8 mouse cellular contexts compared by ENCODE assay signal in genomic region chr3:154646638-154647442, GRCm38 (mm10). TPM values are rescaled to one million over a fixed set of nuclear protein-coding genes. Genes with fewer than 3 reads are reported as not detected.
DNase-seq lines count a peak whose midpoint lies in the region; ATAC-seq and TF ChIP-seq lines count a peak whose summit lies in the region.

No protein-coding gene starts in this region.

- intact Hi-C loops in left cerebral cortex, postnatal 25 days (cut with DNase I): no loop called here
- intact Hi-C loops in left cerebral cortex, postnatal 14 days (cut with DNase I): no loop called here

- 50% methylated on average over 29 of the region's 29 CpGs for WGBS in embryonic facial prominence, embryonic 15.5 days
- 42% methylated on average over 29 of the region's 29 CpGs for WGBS in kidney, postnatal 0 days
- 57% methylated on average over 29 of the region's 29 CpGs for WGBS in midbrain, embryonic 15.5 days

- no peak overlapping the region for H3K27ac ChIP-seq in embryonic facial prominence, embryonic 15.5 days (replicated peaks)
- no peak overlapping the region for H3K27ac ChIP-seq in kidney, postnatal 0 days
- H3K27ac ChIP-seq in midbrain, embryonic 15.5 days: no peak overlapping the region

- peak; percentile 29 for DNase-seq in left cerebral cortex, postnatal 25 days (ENCODE audit: low spot score in 2 of 2)
- DNase-seq in left cerebral cortex, postnatal 14 days (ENCODE audit: low spot score in 2 of 2): no peak
- DNase-seq in NIH3T3 (ENCODE audit: low read depth): peak; percentile 66
- DNase-seq in kidney, postnatal 0 days (ENCODE audit: low spot score): peak; percentile 71
- DNase-seq in spleen, postnatal 36 days (ENCODE audit: low spot score in 2 of 2): no peak
- no peak for DNase-seq in layer of hippocampus, postnatal 36 days

- peak; percentile 69 for TF ChIP-seq CTCF in kidney, postnatal 0 days (IDR thresholded peaks at IDR 0.05; ENCODE audit: low read depth)

- no peaks in the 10 kb centered on the region for H3K4me1 ChIP-seq in embryonic facial prominence, embryonic 15.5 days
- no peaks in the 10 kb centered on the region for H3K4me1 ChIP-seq in kidney, postnatal 0 days (replicated peaks; ENCODE audit: insufficient read depth, low read length)
- H3K4me1 ChIP-seq in midbrain, embryonic 15.5 days: peaks cover 20% of the 10 kb centered on the region

- peak overlapping the region; percentile 37 for H3K4me2 ChIP-seq in embryonic facial prominence, embryonic 15.5 days (replicated peaks)
- H3K4me2 ChIP-seq in kidney, postnatal 0 days (ENCODE audit: low read length): peak overlapping the region; percentile 43
- peak overlapping the region; percentile 29; the same call in 1 of the 2 replicates for H3K4me2 ChIP-seq in midbrain, embryonic 15.5 days

- H3K9ac ChIP-seq in embryonic facial prominence, embryonic 15.5 days: no peak overlapping the region
- no peak overlapping the region for H3K9ac ChIP-seq in kidney, postnatal 0 days (ENCODE audit: low read depth, low read length)
- H3K9ac ChIP-seq in midbrain, embryonic 15.5 days: no peak overlapping the region

- no peaks in the 10 kb centered on the region for H3K36me3 ChIP-seq in embryonic facial prominence, embryonic 15.5 days
- no peaks in the 10 kb centered on the region for H3K36me3 ChIP-seq in kidney, postnatal 0 days (ENCODE audit: insufficient read depth, low read length)
- H3K36me3 ChIP-seq in midbrain, embryonic 15.5 days (replicated peaks): no peaks in the 10 kb centered on the region

- H3K9me3 ChIP-seq in embryonic facial prominence, embryonic 15.5 days (replicated peaks): no peaks in the 10 kb centered on the region
- H3K9me3 ChIP-seq in kidney, postnatal 0 days (replicated peaks; ENCODE audit: low read length): no peaks in the 10 kb centered on the region
- no peaks in the 10 kb centered on the region for H3K9me3 ChIP-seq in midbrain, embryonic 15.5 days

- ATAC-seq in embryonic facial prominence, embryonic 15.5 days (ENCODE audit: insufficient number of reproducible peaks, low FRiP score, low TSS enrichment, low read depth): no peak
- ATAC-seq in kidney, postnatal 0 days (replicated peaks; ENCODE audit: low FRiP score, low read depth): 0 out of 2 replicates have a peak, but pooled peaks have one; percentile 52
- ATAC-seq in midbrain, embryonic 15.5 days (replicated peaks): 0 out of 2 replicates have a peak, but pooled peaks have one; percentile 62

- peak overlapping the region; percentile 30 for H3K4me3 ChIP-seq in embryonic facial prominence, embryonic 15.5 days (replicated peaks)
- peak overlapping the region; percentile 1; the same call in 1 of the 2 replicates for H3K4me3 ChIP-seq in kidney, postnatal 0 days (replicated peaks; ENCODE audit: low read depth, low read length)
- peak overlapping the region; percentile 9; the same call in 1 of the 2 replicates for H3K4me3 ChIP-seq in midbrain, embryonic 15.5 days

- H3K27me3 ChIP-seq in embryonic facial prominence, embryonic 15.5 days: peaks cover 13% of the 10 kb centered on the region
- H3K27me3 ChIP-seq in kidney, postnatal 0 days (ENCODE audit: insufficient read depth, low read length): no peaks in the 10 kb centered on the region
- no peaks in the 10 kb centered on the region for H3K27me3 ChIP-seq in midbrain, embryonic 15.5 days (replicated peaks)

RNA-seq across cellular contexts. Expression of gene Erich3, which starts 16.8 kb away (rescaled TPM):
- total RNA-seq in left cerebral cortex, postnatal 25 days (2021): 10 to 100 TPM in 1 of 2 experiments, 1 to 10 TPM in 1; 8.4 to 10.3 TPM
- total RNA-seq in left cerebral cortex, postnatal 14 days (2021): 1 to 10 TPM; 6.9 to 9.6 TPM
- 0.79 and 0.81 TPM in 2 replicates for polyA plus RNA-seq in embryonic facial prominence, embryonic 15.5 days (2015; fragmentation: Nextera tagmentation; extraction: Ambion mirVana)
- polyA plus RNA-seq in kidney, postnatal 0 days (2015; fragmentation: Nextera tagmentation; extraction: Ambion mirVana): not detected in 2 replicates
- 1.8 and 2.4 TPM in 2 replicates for polyA plus RNA-seq in midbrain, embryonic 15.5 days (2015; fragmentation: Nextera tagmentation; extraction: Ambion mirVana)
- total RNA-seq in layer of hippocampus, postnatal 36 days (2021): 1 to 10 TPM; 5.7 to 6.6 TPM

RNA-seq across cellular contexts. Expression of gene Tyw3, which starts 49.9 kb away (rescaled TPM):
- total RNA-seq in left cerebral cortex, postnatal 25 days (2021): 10 to 100 TPM; 12.0 to 14.9 TPM
- 10 to 100 TPM; 12.3 to 12.4 TPM for total RNA-seq in left cerebral cortex, postnatal 14 days (2021)
- polyA plus RNA-seq in embryonic facial prominence, embryonic 15.5 days (2015; fragmentation: Nextera tagmentation; extraction: Ambion mirVana): 11.9 and 12.9 TPM in 2 replicates
- 16.3 and 16.8 TPM in 2 replicates for polyA plus RNA-seq in kidney, postnatal 0 days (2015; fragmentation: Nextera tagmentation; extraction: Ambion mirVana)
- 12.4 and 14.1 TPM in 2 replicates for polyA plus RNA-seq in midbrain, embryonic 15.5 days (2015; fragmentation: Nextera tagmentation; extraction: Ambion mirVana)
- total RNA-seq in layer of hippocampus, postnatal 36 days (2021): 10 to 100 TPM; 14.0 to 14.2 TPM

RNA-seq across cellular contexts. Expression of gene Cryz, which starts 50.3 kb away (rescaled TPM):
- total RNA-seq in left cerebral cortex, postnatal 25 days (2021): 10 to 100 TPM; 19.2 TPM
- 10 to 100 TPM; 21.1 to 23.7 TPM for total RNA-seq in left cerebral cortex, postnatal 14 days (2021)
- polyA plus RNA-seq in embryonic facial prominence, embryonic 15.5 days (2015; fragmentation: Nextera tagmentation; extraction: Ambion mirVana): 14.3 and 15.0 TPM in 2 replicates
- polyA plus RNA-seq in kidney, postnatal 0 days (2015; fragmentation: Nextera tagmentation; extraction: Ambion mirVana): 92.1 and 104 TPM in 2 replicates
- polyA plus RNA-seq in midbrain, embryonic 15.5 days (2015; fragmentation: Nextera tagmentation; extraction: Ambion mirVana): 9.2 and 10.0 TPM in 2 replicates
- 10 to 100 TPM; 16.5 to 20.2 TPM for total RNA-seq in layer of hippocampus, postnatal 36 days (2021)

Comparison
In these comparisons a context has a peak if more than half of its experiments do, and no peak if none do; other contexts are left out.
1. DNase-seq: peak in left cerebral cortex, postnatal 25 days (2 of 2), NIH3T3 (single experiment) and kidney, postnatal 0 days (single experiment); none in left cerebral cortex, postnatal 14 days (0 of 2), spleen, postnatal 36 days (0 of 2) and layer of hippocampus, postnatal 36 days (0 of 2).
2. Peak in every context shown above with its lines, with median percentiles within 50 percentile points of each other: H3K4me2 ChIP-seq and H3K4me3 ChIP-seq.